Mouse (Mus musculus): ENCODE data around the gene Rpl29.

The Rpl29 gene

GRCm38 (mm10) chr9:106472321-106472720 is 43.1 kb downstream of the Rpl29 start:
- DNase-seq (ENCODE audit: extremely low spot score, low spot score) = no peak

GRCm38 (mm10) chr9:106473081-106473752 is 44.0 kb downstream of the Rpl29 start:
- DNase-seq (ENCODE audit: extremely low spot score, low spot score) = no peak

- no peak for DNase-seq (ENCODE audit: extremely low spot score, low spot score)
These were observed 44.5 kb downstream of the Rpl29 start for GRCm38 (mm10) chr9:106473753-106474105.

GRCm38 (mm10) chr9:106474456-106474855 is 45.2 kb downstream of the Rpl29 start:
- peak; percentile 80 for DNase-seq (ENCODE audit: extremely low spot score, low spot score)

- DNase-seq (ENCODE audit: extremely low spot score, low spot score) = no peak
These were observed 45.8 kb downstream of the Rpl29 start for GRCm38 (mm10) chr9:106475046-106475445.

- DNase-seq (ENCODE audit: extremely low spot score, low spot score) = no peak
These were observed 46.4 kb downstream of the Rpl29 start, which contains the start of gene Rrp9 for GRCm38 (mm10) chr9:106475663-106476001. Rrp9 (plus strand) TSS chr9:106475963.

GRCm38 (mm10) chr9:106476002-106476923 is 47.0 kb downstream of the Rpl29 start:
- DNase-seq (ENCODE audit: extremely low spot score, low spot score) = no peak

GRCm38 (mm10) chr9:106476924-106477484 is 47.8 kb downstream of the Rpl29 start, which contains the start of gene Parp3:
Parp3 (minus strand) TSS chr9:106476949.
- peak; percentile 97 for DNase-seq (ENCODE audit: extremely low spot score, low spot score)

- no peak for DNase-seq (ENCODE audit: extremely low spot score, low spot score)
These were observed 48.4 kb downstream of the Rpl29 start for GRCm38 (mm10) chr9:106477649-106478048.

GRCm38 (mm10) chr9:106478101-106478500 is 48.8 kb downstream of the Rpl29 start:
- no peak for DNase-seq (ENCODE audit: extremely low spot score, low spot score)

GRCm38 (mm10) chr9:106480541-106480940 is 51.3 kb downstream of the Rpl29 start:
- DNase-seq (ENCODE audit: extremely low spot score, low spot score) = no peak

- no peak for DNase-seq (ENCODE audit: extremely low spot score, low spot score)
These were observed 51.8 kb downstream of the Rpl29 start for GRCm38 (mm10) chr9:106481075-106481474.
